Mouse (Mus musculus) forebrain, embryonic 14.5 days (tissue): ENCODE data around the gene Anapc13. TPM values are rescaled to one million over a fixed set of nuclear protein-coding genes. Genes with fewer than 3 reads are reported as not detected.

Source experiments
- ATAC-seq: fragments of 200-750 bp; cut with Nextera tagmentation; 2 replicates; pipeline ENCODE4 v1.8.0; 2017; ENCODE audit warnings: mild to moderate bottlenecking, moderate library complexity
- DNase-seq: peaks from one replicate; pipeline ENCODE4 v3.0.0-alpha.2; 2015; ENCODE audit warnings: low spot score
- H3K27ac ChIP-seq: fragments of 300-500 bp; sonication (generic); 2 replicates; pipeline ENCODE4 v1.5.1; 2014; ENCODE audit warnings: low read depth, mild to moderate bottlenecking, control low read depth, low read length, moderate library complexity
- H3K27me3 ChIP-seq: fragments of 300-500 bp; sonication (generic); replicated peaks from 2 replicates; pipeline ENCODE4 v1.6.1; 2014; ENCODE audit warnings: low read length, control low read depth, mixed read lengths; ENCODE audit not compliant: control insufficient read depth, insufficient read depth
- H3K36me3 ChIP-seq: fragments of 300-500 bp; sonication (generic); 2 replicates; pipeline ENCODE4 v1.6.1; 2014; ENCODE audit warnings: low read length, control low read depth; ENCODE audit not compliant: control insufficient read depth, insufficient read depth
- H3K4me1 ChIP-seq: fragments of 300-500 bp; sonication (generic); 2 replicates; pipeline ENCODE4 v1.6.1; 2014; ENCODE audit warnings: antibody characterized with exemption, low read length, control low read depth; ENCODE audit not compliant: control insufficient read depth, insufficient read depth
- H3K4me2 ChIP-seq: fragments of 300-500 bp; sonication (generic); 2 replicates; pipeline ENCODE4 v1.6.1; 2014; ENCODE audit warnings: mild to moderate bottlenecking, control low read depth, low read length
- H3K4me3 ChIP-seq: fragments of 300-500 bp; sonication (generic); 2 replicates; pipeline ENCODE4 v1.5.1; 2014; ENCODE audit warnings: low read depth, low read length, control low read depth
- H3K9ac ChIP-seq: fragments of 300-500 bp; sonication (generic); 2 replicates; pipeline ENCODE4 v1.6.1; 2014; ENCODE audit warnings: mild to moderate bottlenecking, low read length, control low read depth, moderate library complexity
- H3K9me3 ChIP-seq: fragments of 300-500 bp; sonication (generic); replicated peaks from 2 replicates; pipeline ENCODE4 v1.6.1; 2016; ENCODE audit warnings: low read length, control low read depth, mixed read lengths; ENCODE audit not compliant: control insufficient read depth
- WGBS: fragments of 180-500 bp; shearing (Covaris S2); extraction: QIAGEN DNeasy Blood & Tissue Kit; methylation state at CpG from one replicate; pipeline ENCODE4 v1.1.7; 2014; 5-methylcytosine and 5-hydroxymethylcytosine counted together
- polyA plus RNA-seq: library from polyadenylated mRNA; unstranded; fragments of >200 nt; fragmentation: Nextera tagmentation; extraction: Ambion mirVana; gene quantifications from 2 replicates; pipeline ENCODE4 v1.2.1, GENCODE M21; 2014

Anapc13 gene
- polyA plus RNA-seq, 1 experiment from 2014 or later = 194 TPM

DNA sequence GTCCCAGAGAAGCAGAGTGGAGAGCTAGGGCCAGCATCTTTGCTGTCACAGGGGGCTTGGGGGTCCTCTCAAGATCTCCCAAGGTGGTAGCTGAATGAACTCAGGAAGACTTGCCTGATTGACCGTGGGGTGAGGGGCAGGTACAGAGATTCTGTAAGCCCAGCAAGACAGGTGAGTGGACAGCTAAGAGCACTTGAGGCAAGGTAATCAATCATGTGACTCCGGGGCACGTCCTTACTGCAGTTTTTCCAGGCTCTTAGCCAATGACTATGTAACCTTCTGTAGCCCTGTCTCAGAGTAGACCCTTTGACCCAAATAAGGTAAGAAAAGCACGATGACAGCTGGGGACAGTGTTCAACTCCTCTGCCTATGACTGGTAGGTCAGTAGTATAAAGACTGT lies 11.0 kb downstream of the Anapc13 start:
- ATAC-seq (no peak), DNase-seq (no peak)
- Histone ChIP-seq H3K4me3 (no peak overlapping the region), H3K27me3 (no peaks in the 10 kb centered on the region), H3K27ac (no peak overlapping the region), H3K4me1 (no peaks in the 10 kb centered on the region), H3K36me3 (peaks cover 18% of the 10 kb centered on the region), H3K9ac (no peak overlapping the region), H3K4me2 (no peak overlapping the region), H3K9me3 (no peaks in the 10 kb centered on the region)
- 85% methylated on average over 4 of the region's 4 CpGs for WGBS

GRCm38 (mm10) chr9:102638963-102639362 lies 12.9 kb downstream of the Anapc13 start:
- Histone ChIP-seq H3K9ac (no peak overlapping the region), H3K4me3 (no peak overlapping the region), H3K36me3 (peaks cover 11% of the 10 kb centered on the region), H3K27ac (no peak overlapping the region), H3K4me1 (peaks cover 13% of the 10 kb centered on the region), H3K4me2 (no peak overlapping the region), H3K27me3 (no peaks in the 10 kb centered on the region), H3K9me3 (no peaks in the 10 kb centered on the region)
- no peak for ATAC-seq
- 67% methylated on average over 7 of the region's 7 CpGs for WGBS
- no peak for DNase-seq

DNA sequence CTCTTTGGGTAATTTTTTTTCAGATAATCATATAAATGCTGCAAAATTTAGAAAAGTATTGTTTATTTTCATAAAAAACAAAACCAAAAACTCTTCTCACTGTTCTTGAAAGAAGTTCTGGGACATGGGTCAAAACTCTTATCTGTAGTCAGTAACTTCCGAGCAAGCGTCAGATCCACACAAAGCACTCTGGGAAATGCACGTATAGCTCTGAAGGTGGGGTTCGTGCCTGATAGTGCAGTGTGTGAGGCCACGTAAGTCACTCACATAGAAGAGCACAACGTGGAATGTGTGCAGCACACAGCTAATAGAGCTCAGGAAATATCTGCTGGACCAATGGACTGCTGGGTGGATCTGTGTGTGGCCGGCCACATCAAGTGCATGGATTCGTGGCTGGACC lies 13.4 kb downstream of the Anapc13 start:
- 92% methylated on average over 8 of the region's 8 CpGs for WGBS
- H3K9me3 ChIP-seq = no peaks in the 10 kb centered on the region
- DNase-seq (no peak), ATAC-seq (no peak)
- no peak overlapping the region for H3K27ac ChIP-seq
- H3K4me3 ChIP-seq = no peak overlapping the region
- no peak overlapping the region for H3K9ac ChIP-seq
- H3K4me1 ChIP-seq = peaks cover 18% of the 10 kb centered on the region
- no peaks in the 10 kb centered on the region for H3K27me3 ChIP-seq
- peaks cover 5% of the 10 kb centered on the region for H3K36me3 ChIP-seq
- no peak overlapping the region for H3K4me2 ChIP-seq

GRCm38 (mm10) chr9:102641531-102641930 lies 15.4 kb downstream of the Anapc13 start:
- Histone ChIP-seq H3K9me3 (no peaks in the 10 kb centered on the region), H3K4me2 (no peak overlapping the region), H3K36me3 (no peaks in the 10 kb centered on the region), H3K4me1 (peaks cover 27% of the 10 kb centered on the region), H3K9ac (no peak overlapping the region), H3K4me3 (no peak overlapping the region), H3K27ac (no peak overlapping the region), H3K27me3 (no peaks in the 10 kb centered on the region)
- no peak for DNase-seq
- no peak for ATAC-seq
- 86% methylated on average over 6 of the region's 6 CpGs for WGBS

DNA sequence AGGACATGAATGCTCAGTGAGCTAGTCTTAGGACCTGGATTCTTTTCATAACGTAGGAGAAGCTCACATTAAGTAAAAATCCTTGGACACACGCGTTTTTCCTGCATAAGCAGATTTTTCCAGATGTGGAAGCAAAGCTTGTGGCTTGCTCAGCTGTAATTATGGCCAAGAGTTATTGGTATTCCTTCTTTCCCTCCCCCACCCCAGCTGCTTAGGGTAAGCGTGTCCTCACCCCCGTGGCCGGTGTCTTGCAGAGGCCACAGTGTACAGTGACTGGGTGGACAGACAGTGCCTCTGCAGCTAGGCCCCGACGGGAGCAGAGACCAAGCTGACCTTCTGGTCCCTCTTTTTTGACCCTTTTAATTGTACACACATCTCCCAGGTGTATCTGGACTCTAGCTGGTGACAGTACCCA lies 17.0 kb downstream of the Anapc13 start:
- 61% methylated on average over 8 of the region's 8 CpGs for WGBS
- ATAC-seq (peak; percentile 43), DNase-seq (no peak)
- no peaks in the 10 kb centered on the region for H3K27me3 ChIP-seq
- peaks cover 27% of the 10 kb centered on the region for H3K4me1 ChIP-seq
- H3K4me2 ChIP-seq = peak overlapping the region; percentile 43; the same call in 1 of the 2 replicates
- no peaks in the 10 kb centered on the region for H3K9me3 ChIP-seq
- peak overlapping the region; percentile 84 for H3K27ac ChIP-seq
- H3K4me3 ChIP-seq = no peak overlapping the region
- no peak overlapping the region for H3K9ac ChIP-seq
- no peaks in the 10 kb centered on the region for H3K36me3 ChIP-seq

DNA sequence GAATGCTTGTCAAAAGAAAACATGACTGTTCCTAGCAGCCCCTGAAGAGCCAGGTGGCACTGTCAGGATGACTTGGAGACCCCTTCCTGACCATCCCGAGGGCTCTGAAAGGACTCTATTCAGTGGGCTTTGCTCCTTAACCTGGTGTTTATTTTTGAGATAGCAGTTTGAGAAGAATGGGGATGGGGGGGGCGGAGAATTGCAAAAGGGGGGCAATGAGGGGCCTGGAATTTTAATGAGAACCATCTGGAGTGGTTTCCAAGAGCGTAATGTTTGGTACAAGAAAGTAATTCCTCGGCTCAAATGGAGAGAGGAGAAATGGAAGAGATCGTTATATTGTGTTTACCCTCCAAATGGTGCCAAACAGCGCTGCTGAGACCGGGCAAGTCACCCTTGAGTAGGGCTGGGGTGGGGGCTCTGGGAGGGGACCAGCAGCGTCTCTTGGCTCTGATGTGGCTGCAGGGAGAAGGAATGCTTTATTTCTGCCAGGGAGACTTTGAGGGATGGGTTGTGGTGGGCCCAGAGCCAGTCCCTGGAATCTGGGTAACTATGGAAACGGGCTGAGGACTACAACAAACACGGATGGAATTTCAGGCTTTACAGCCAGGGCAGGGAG lies 17.5 kb downstream of the Anapc13 start:
- Histone ChIP-seq H3K9ac (no peak overlapping the region), H3K4me2 (peak overlapping the region; percentile 43), H3K27me3 (no peaks in the 10 kb centered on the region), H3K36me3 (no peaks in the 10 kb centered on the region), H3K27ac (peak overlapping the region; percentile 84), H3K9me3 (no peaks in the 10 kb centered on the region), H3K4me1 (peaks cover 27% of the 10 kb centered on the region), H3K4me3 (no peak overlapping the region)
- peak; percentile 95 for ATAC-seq
- peak; percentile 95 for DNase-seq
- 4% methylated on average over 10 of the region's 10 CpGs for WGBS

GRCm38 (mm10) chr9:102645119-102645695 lies 19.1 kb downstream of the Anapc13 start:
- Histone ChIP-seq H3K27ac (no peak overlapping the region), H3K4me1 (peaks cover 36% of the 10 kb centered on the region), H3K9me3 (no peaks in the 10 kb centered on the region), H3K4me3 (no peak overlapping the region), H3K4me2 (no peak overlapping the region), H3K27me3 (no peaks in the 10 kb centered on the region), H3K9ac (no peak overlapping the region), H3K36me3 (no peaks in the 10 kb centered on the region)
- no peak for ATAC-seq
- WGBS = 81% methylated on average over 3 of the region's 3 CpGs
- DNase-seq = no peak

- ATAC-seq = no peak
- no peak overlapping the region for H3K27ac ChIP-seq
- no peak overlapping the region for H3K4me2 ChIP-seq
- peaks cover 49% of the 10 kb centered on the region for H3K4me1 ChIP-seq
- no peak overlapping the region for H3K4me3 ChIP-seq
- no peak overlapping the region for H3K9ac ChIP-seq
- no peaks in the 10 kb centered on the region for H3K36me3 ChIP-seq
- WGBS = 88% methylated on average over 6 of the region's 6 CpGs
- H3K9me3 ChIP-seq = no peaks in the 10 kb centered on the region
- H3K27me3 ChIP-seq = no peaks in the 10 kb centered on the region
- no peak for DNase-seq
Measured at GRCm38 (mm10) chr9:102647010-102647409, 20.9 kb downstream of the Anapc13 start.

- ATAC-seq = peak; percentile 78
- peak; percentile 86 for DNase-seq
- no peak overlapping the region for H3K9ac ChIP-seq
- peak overlapping the region; percentile 45; the same call in 1 of the 2 replicates for H3K27ac ChIP-seq
- H3K36me3 ChIP-seq = no peaks in the 10 kb centered on the region
- no peak overlapping the region for H3K4me3 ChIP-seq
- peaks cover 27% of the 10 kb centered on the region for H3K4me1 ChIP-seq
- H3K4me2 ChIP-seq = peak overlapping the region; percentile 1; the same call in 1 of the 2 replicates
- 21% methylated on average over 17 of the region's 17 CpGs for WGBS
- no peaks in the 10 kb centered on the region for H3K27me3 ChIP-seq
- no peaks in the 10 kb centered on the region for H3K9me3 ChIP-seq
Measured at GRCm38 (mm10) chr9:102649917-102650527, 23.9 kb downstream of the Anapc13 start.
